22 mouse cellular contexts compared by ENCODE assay signal in genomic region chr11:97277166-97277565, GRCm38 (mm10). TPM values are rescaled to one million over a fixed set of nuclear protein-coding genes. Genes with fewer than 3 reads are reported as not detected.
DNase-seq lines count a peak whose midpoint lies in the region; ATAC-seq and TF ChIP-seq lines count a peak whose summit lies in the region.
"Had no signal": no experiment of that assay in that cellular context is flagged by ENCODE, and none has a peak within 500 bp of the region (broad histone marks: within the 10 kb centered on the region; RNA-seq: fewer than 3 reads in every experiment).

No protein-coding gene starts in this region.

- H3K27ac ChIP-seq in heart, embryonic 15.5 days, result peak overlapping the region; percentile 42; the same call in 1 of the 2 replicates
- no peak overlapping the region; the same call in 1 of the 2 replicates for H3K27ac ChIP-seq in neural tube, embryonic 13.5 days (replicated peaks)
- no peak overlapping the region for H3K27ac ChIP-seq in stomach, postnatal 0 days (replicated peaks)
- H3K27ac ChIP-seq: forebrain, embryonic 13.5 days; hindbrain, embryonic 12.5 days; layer of hippocampus, adult 2 months; midbrain, embryonic 15.5 days had no signal

- H3K4me3 ChIP-seq in heart, embryonic 15.5 days, result no peak overlapping the region
- H3K4me3 ChIP-seq in neural tube, embryonic 13.5 days, result no peak overlapping the region
- no peak overlapping the region for H3K4me3 ChIP-seq in stomach, postnatal 0 days (ENCODE audit: low read depth, low read length)
- H3K4me3 ChIP-seq: erythroblast, embryonic 14.5 days; forebrain, embryonic 13.5 days; hindbrain, embryonic 12.5 days; midbrain, embryonic 15.5 days had no signal

- WGBS in heart, embryonic 15.5 days, result 64% methylated on average over 5 of the region's 5 CpGs
- WGBS in neural tube, embryonic 13.5 days, result 87% methylated on average over 5 of the region's 5 CpGs
- 65% methylated on average over 5 of the region's 5 CpGs for WGBS in stomach, postnatal 0 days

- no peak for ATAC-seq in heart, embryonic 15.5 days (replicated peaks; ENCODE audit: insufficient number of reproducible peaks, insufficient read depth, low FRiP score, low read depth)
- no peak for ATAC-seq in neural tube, embryonic 13.5 days (ENCODE audit: low read depth)
- no peak for ATAC-seq in stomach, postnatal 0 days (ENCODE audit: low FRiP score, low TSS enrichment)
- ATAC-seq in erythroblast, adult 5-6 weeks (replicated peaks; ENCODE audit: low FRiP score, poor library complexity, severe bottlenecking), result no peak
- ATAC-seq: activated CD4-positive, CD25-positive, alpha-beta regulatory T cell, adult 4 months; forebrain, embryonic 13.5 days; midbrain, embryonic 15.5 days had no signal

- no peak for TF ChIP-seq EP300 in stomach, postnatal 0 days (optimal IDR thresholded peaks at IDR 0.05)

- no peaks in the 10 kb centered on the region for H3K36me3 ChIP-seq in heart, embryonic 15.5 days
- no peaks in the 10 kb centered on the region for H3K36me3 ChIP-seq in neural tube, embryonic 13.5 days
- no peaks in the 10 kb centered on the region for H3K36me3 ChIP-seq in stomach, postnatal 0 days (ENCODE audit: control insufficient read depth, insufficient read depth, low read length)
- H3K36me3 ChIP-seq: hindbrain, embryonic 12.5 days; midbrain, embryonic 15.5 days had no signal

- DNase-seq in adrenal gland, postnatal 10 days, result peak; percentile 13
- DNase-seq in adrenal gland, adult 8-10 months, result no peak
- no peak for DNase-seq in heart, adult 18-20 months
- DNase-seq in neural tube, embryonic 10.5 days (ENCODE audit: extremely low spot score, low spot score), result no peak
- DNase-seq in stomach, postnatal 0 days (ENCODE audit: low spot score), result no peak
- DNase-seq: cerebellum, adult 9-11 months; gastrocnemius, postnatal 25 days; kidney, adult 8-10 months; kidney, postnatal 14 days; layer of hippocampus, postnatal 36 days; lung, adult 18-20 months; lung, postnatal 14 days; thymus, postnatal 14 days had no signal

- no peaks in the 10 kb centered on the region for H3K9me3 ChIP-seq in heart, embryonic 15.5 days (replicated peaks)
- H3K9me3 ChIP-seq in neural tube, embryonic 13.5 days, result no peaks in the 10 kb centered on the region
- no peaks in the 10 kb centered on the region for H3K9me3 ChIP-seq in stomach, postnatal 0 days (ENCODE audit: control insufficient read depth, low read length)
- H3K9me3 ChIP-seq: forebrain, embryonic 13.5 days; hindbrain, embryonic 12.5 days; midbrain, embryonic 15.5 days had no signal

- no peak overlapping the region for H3K9ac ChIP-seq in heart, embryonic 15.5 days
- no peak overlapping the region for H3K9ac ChIP-seq in neural tube, embryonic 13.5 days
- no peak overlapping the region for H3K9ac ChIP-seq in stomach, postnatal 0 days (ENCODE audit: low read length)
- H3K9ac ChIP-seq: hindbrain, embryonic 12.5 days; midbrain, embryonic 15.5 days had no signal

- no peak for TF ChIP-seq CTCF in stomach, postnatal 0 days (IDR thresholded peaks at IDR 0.05; ENCODE audit: low read depth)

- no peaks in the 10 kb centered on the region for H3K27me3 ChIP-seq in heart, embryonic 15.5 days
- H3K27me3 ChIP-seq in neural tube, embryonic 13.5 days, result no peaks in the 10 kb centered on the region
- H3K27me3 ChIP-seq in stomach, postnatal 0 days (ENCODE audit: control insufficient read depth, insufficient read depth, low read length), result no peaks in the 10 kb centered on the region
- H3K27me3 ChIP-seq: forebrain, embryonic 13.5 days; hindbrain, embryonic 12.5 days; midbrain, embryonic 15.5 days had no signal

- H3K4me1 ChIP-seq in heart, embryonic 15.5 days (replicated peaks), result peaks cover 26% of the 10 kb centered on the region
- H3K4me1 ChIP-seq in neural tube, embryonic 13.5 days (replicated peaks), result peaks cover 32% of the 10 kb centered on the region
- H3K4me1 ChIP-seq in stomach, postnatal 0 days (replicated peaks; ENCODE audit: control insufficient read depth, insufficient read depth), result no peaks in the 10 kb centered on the region

- H3K4me2 ChIP-seq in heart, embryonic 15.5 days, result peak overlapping the region; percentile 33; the same call in 1 of the 2 replicates
- 0 out of 2 replicates have a peak overlapping the region, but pooled peaks have one; percentile 3 for H3K4me2 ChIP-seq in neural tube, embryonic 13.5 days
- 0 out of 2 replicates have a peak overlapping the region, but pooled peaks have one; percentile 5 for H3K4me2 ChIP-seq in stomach, postnatal 0 days (replicated peaks; ENCODE audit: low read depth)

RNA-seq across cellular contexts. Expression of gene Npepps, which starts 3.3 kb away (rescaled TPM):
- 10 to 100 TPM; 63.2 to 68.3 TPM for total RNA-seq in adrenal gland, postnatal 10 days (2021)
- 100 to 1,000 TPM in 2 of 4 experiments, 10 to 100 TPM in 2; 79.8 to 128 (median 106) TPM for total RNA-seq in adrenal gland, adult 8-10 months (2022)
- polyA plus RNA-seq in heart, embryonic 15.5 days (2015; fragmentation: Nextera tagmentation; extraction: Ambion mirVana), result 90.4 and 90.7 TPM in 2 replicates
- 10 to 100 TPM; 75.9 to 77.7 TPM for total RNA-seq in heart, adult 18-20 months (2021)
- 130 TPM in 2 replicates for polyA plus RNA-seq in neural tube, embryonic 13.5 days (2015; fragmentation: Nextera tagmentation; extraction: Ambion mirVana)
- 43.4 and 52.8 TPM in 2 replicates for polyA plus RNA-seq in stomach, postnatal 0 days (2015; fragmentation: Nextera tagmentation; extraction: Ambion mirVana)
- total RNA-seq in erythroblast, adult 5-6 weeks (2015; ENCODE audit: low replicate concordance), result 18.1 and 21.7 TPM in 2 replicates
- 7.2 and 21.7 TPM in 2 replicates for total RNA-seq in erythroblast, adult 5-6 weeks (2017; ENCODE audit: low replicate concordance)

RNA-seq across cellular contexts. Expression of gene Mrpl45, which starts 38.4 kb away (rescaled TPM):
- total RNA-seq in adrenal gland, postnatal 10 days (2021), result 10 to 100 TPM; 40.1 to 52.8 TPM
- total RNA-seq in adrenal gland, adult 8-10 months (2022), result 10 to 100 TPM; 31.1 to 42.8 (median 35.9) TPM
- 53.4 and 54.4 TPM in 2 replicates for polyA plus RNA-seq in heart, embryonic 15.5 days (2015; fragmentation: Nextera tagmentation; extraction: Ambion mirVana)
- 10 to 100 TPM; 59.6 to 70.9 TPM for total RNA-seq in heart, adult 18-20 months (2021)
- 38.2 and 43.8 TPM in 2 replicates for polyA plus RNA-seq in neural tube, embryonic 13.5 days (2015; fragmentation: Nextera tagmentation; extraction: Ambion mirVana)
- 28.2 and 28.8 TPM in 2 replicates for polyA plus RNA-seq in stomach, postnatal 0 days (2015; fragmentation: Nextera tagmentation; extraction: Ambion mirVana)
- 3.6 and 7.3 TPM in 2 replicates for total RNA-seq in erythroblast, adult 5-6 weeks (2015; ENCODE audit: low replicate concordance)
- total RNA-seq in erythroblast, adult 5-6 weeks (2017; ENCODE audit: low replicate concordance), result 3.7 and 9.2 TPM in 2 replicates
